Mouse (Mus musculus) small intestine, adult 2 months (tissue): ENCODE measurements around the gene Esp6.

Experiments
- CTCF ChIP-seq: fragments of 200-500 bp; IDR thresholded peaks from 2 replicates; pipeline ENCODE4 v1.5.1; 2012; ENCODE audit warnings: low read depth, mild to moderate bottlenecking, control low read depth, inconsistent platforms, low read length, moderate library complexity, mixed read lengths; ENCODE audit not compliant: insufficient replicate concordance, insufficient read length; ENCODE audit errors: extremely low read depth
- POLR2A ChIP-seq: fragments of 200-500 bp; IDR thresholded peaks from 2 replicates; pipeline ENCODE4 v1.6.1; 2012; ENCODE audit warnings: low read depth, mild to moderate bottlenecking, control low read depth, inconsistent platforms, low read length, moderate library complexity

GRCm38 (mm10) chr17:40561207-40561606, at the start of gene Esp6:
- TF ChIP-seq CTCF, result no peak
- no peak for TF ChIP-seq POLR2A
